Mouse (Mus musculus) testis, adult 2 months (tissue): ENCODE results near the gene Atp13a1.

Experiments
- CTCF ChIP-seq: fragments of 200-500 bp; IDR thresholded peaks from 2 replicates; pipeline ENCODE4 v1.5.1; 2012; ENCODE audit warnings: low read depth, mild to moderate bottlenecking, inconsistent platforms, low read length, moderate library complexity; ENCODE audit not compliant: control insufficient read depth, insufficient read depth, insufficient replicate concordance
- POLR2A ChIP-seq: fragments of 200-500 bp; IDR thresholded peaks from 2 replicates; pipeline ENCODE4 v1.6.1; 2012; ENCODE audit warnings: low read depth, mild to moderate bottlenecking, inconsistent platforms, low read length, moderate library complexity; ENCODE audit not compliant: control insufficient read depth

DNA sequence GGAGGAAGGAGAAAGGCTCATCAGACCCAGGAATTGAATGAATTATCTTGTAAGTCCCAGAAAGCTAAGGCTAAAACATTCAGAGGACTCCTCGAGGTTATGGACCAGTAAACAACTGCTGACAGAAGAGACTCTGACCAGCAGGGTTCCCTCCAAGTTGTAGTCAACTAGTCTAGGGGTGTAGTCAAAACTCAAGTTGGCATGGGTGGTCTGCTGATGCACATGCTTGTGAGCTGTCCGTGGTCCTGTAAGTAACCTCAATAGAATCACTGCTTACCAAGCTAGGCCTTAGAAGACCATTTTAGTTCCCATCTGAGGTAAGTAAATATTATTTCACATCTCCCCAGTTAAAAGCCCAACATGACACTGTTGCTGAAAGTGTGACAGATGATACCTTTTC, 49.7 kb upstream of the Atp13a1 start:
- no peak for TF ChIP-seq CTCF
- no peak for TF ChIP-seq POLR2A
